Mouse (Mus musculus): ENCODE data around the gene Ndrg4.
"Not testable (repeated sequence)": the region's sequence is repeated elsewhere in the genome, so short reads cannot be mapped to it uniquely, and the experiment has no call there.

Gene Ndrg4

DNA sequence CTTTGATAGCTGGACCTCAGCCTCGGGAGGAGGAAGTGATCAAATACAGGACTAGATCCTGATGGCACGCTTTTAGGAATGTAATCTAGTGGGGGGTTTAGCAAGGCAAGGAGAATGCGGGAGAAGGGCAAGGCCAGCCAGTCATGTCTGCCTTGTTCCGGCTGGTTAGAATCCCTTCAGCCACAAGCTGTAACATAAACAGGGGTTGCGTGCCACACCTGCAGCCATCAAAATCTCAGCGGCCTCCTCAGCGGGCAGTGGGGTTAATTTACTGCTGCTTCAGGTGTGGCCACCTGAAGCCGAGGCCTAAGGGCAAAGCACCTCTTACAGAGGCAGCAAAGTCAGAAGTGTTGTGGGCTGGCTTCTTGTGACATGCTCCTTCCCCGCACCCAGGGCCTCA lies at the start of gene Ndrg4:
Gene Ndrg4, plus strand, starts transcription at position 350 of the 400 bp plus-strand sequence.
- DNase-seq, result no peak

DNA sequence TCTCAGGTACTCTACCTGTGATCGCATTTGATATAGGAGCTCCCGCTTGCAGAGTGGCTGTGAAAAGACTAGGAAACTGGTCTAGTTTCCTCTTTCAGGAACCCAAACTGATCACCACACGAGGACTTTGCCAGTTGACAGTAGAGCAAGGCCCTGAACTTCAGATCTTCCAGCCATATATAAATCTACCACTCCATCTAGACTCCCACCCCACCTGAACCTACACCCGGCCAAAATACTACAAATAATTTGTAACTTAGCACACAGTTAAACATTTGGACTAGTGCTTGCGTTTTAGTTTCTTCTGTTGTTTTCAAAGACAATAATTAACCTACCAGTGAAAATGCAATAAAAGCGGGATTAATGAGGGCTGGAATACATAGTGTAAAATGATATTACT lies 43.9 kb upstream of the Ndrg4 start:
- DNase-seq, result no peak

DNA sequence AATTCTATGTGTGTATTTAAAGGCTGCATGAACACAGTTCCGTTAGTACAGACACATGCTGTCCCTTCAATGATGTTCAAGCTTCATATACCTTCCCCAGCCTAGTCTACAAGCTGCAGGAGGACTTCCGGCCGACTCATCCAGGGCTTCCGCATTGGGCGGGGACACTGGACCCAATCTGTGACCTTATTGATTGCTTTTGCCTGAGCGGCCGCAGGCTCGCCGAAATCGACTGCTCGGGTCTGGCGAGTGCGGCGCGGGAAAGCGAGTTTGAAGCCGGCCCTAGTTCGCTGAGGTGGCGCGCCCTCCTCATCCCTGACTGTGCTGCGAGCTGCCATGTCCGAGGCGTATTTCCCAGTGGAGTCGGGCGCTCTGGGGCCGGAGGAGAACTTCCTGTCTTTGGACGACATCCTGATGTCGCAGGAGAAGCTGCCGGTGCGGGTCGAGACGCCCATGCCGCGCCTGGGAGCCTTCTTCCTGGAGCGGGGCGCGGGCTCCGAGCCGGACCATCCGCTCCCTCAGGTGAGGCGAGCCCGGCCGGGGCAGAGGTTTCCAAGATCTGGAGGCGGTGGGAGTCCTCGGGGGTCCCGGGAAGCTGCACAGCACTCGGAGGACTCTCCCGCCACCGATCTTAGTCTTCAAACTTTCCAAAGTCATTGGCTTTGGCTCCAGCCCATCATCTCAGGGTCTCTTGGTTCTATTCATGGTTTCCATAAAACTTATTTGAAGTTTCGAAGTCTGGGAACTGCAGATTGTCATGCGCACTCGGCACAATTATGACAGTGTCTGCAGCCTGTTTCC lies 43.3 kb upstream of the Ndrg4 start, which contains the start of gene Gins3:
Gene Gins3, plus strand, starts transcription at position 192 of the 801 bp plus-strand sequence.
- peak; percentile 86 for DNase-seq

DNA sequence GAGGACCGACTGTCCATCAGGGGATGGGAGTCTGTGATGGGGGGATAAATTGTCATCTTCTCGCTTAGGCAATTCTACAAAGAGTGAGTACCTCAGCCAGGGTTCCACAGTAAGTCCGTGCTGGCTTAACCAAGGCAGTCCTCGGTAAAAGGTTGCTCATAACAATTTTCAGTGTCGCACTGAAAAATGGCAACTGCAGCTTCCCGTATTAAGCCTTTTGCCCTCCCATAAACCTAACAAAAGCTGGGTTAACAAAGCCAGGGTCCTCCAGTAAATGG lies 42.8 kb upstream of the Ndrg4 start:
- no peak for DNase-seq

DNA sequence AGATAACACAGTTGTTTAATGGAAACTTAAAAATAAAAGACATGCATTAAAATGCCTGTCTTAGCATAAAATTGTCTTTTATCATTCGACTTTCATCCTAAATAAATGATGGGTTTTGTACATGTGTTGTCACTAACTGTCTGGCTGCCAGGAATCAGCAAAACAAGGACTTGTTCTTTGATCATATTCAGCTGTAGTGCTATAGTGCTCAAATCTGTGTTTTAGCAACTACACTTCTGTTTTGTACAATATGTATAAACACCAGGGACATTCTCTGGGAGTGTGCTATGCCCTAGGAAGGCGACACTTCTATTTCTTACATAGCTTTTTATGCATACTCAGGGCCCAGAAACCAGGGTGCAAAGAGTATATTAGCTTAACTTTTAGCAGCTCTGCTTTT lies 31.8 kb upstream of the Ndrg4 start:
- DNase-seq, result no peak

DNA sequence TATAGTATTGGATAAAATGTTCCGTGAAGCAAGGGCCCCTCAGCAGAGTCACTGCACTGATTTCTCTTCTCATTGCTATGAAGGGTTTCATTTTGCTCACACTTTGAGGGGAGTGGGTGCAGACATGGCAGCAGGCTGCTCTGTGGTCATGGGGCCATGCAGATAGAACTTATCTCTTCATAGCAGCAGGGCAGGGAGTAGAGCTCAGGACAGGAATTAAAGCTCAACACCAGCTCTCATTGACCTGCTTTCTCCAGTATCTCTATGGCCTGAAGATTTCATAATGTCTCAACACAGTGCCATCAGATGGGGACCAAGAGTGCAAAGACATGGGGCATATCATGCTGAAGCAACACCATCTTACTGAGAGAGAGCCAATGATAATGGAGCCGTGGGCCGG lies 28.5 kb upstream of the Ndrg4 start:
- DNase-seq, result no peak

DNA sequence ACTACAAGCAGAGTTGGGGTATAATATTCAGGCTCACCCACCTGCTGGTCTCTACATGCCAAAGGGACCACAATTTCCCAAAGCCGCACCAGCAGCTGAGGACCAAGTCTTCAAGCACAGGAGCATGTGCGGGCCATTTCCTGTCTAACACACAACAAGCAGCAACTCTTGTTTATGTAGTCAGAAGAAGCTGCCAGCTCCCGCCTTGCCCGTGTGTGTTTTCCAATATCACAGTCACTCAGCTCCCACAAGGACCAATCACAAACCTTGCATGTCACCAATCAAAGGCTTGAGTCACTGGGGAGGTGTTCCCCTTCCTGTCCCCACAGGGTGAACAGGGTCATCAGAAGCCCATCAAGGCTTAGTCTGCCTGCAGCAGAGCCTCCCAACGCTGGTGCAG lies 23.4 kb upstream of the Ndrg4 start:
- DNase-seq, result no peak

DNA sequence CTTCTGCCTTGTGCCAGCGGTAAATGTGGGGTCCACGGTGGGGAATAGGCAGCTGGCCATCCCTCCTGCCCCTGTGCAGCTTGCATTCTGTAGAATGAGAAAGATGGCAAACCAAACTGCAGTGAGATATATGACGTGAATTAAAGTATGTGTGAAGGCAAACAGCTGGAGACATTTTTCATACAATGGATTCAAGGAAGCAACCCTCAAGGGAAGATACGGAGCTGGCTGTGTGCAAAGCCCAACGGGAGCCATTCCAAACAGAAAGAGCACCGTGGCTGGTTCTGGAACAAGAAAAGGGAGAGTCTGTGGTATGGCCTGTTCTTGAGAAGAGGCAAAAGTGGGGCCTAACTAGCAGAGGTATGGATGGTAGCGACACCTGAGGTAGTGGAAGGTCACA lies 20.9 kb upstream of the Ndrg4 start:
- no peak for DNase-seq

DNA sequence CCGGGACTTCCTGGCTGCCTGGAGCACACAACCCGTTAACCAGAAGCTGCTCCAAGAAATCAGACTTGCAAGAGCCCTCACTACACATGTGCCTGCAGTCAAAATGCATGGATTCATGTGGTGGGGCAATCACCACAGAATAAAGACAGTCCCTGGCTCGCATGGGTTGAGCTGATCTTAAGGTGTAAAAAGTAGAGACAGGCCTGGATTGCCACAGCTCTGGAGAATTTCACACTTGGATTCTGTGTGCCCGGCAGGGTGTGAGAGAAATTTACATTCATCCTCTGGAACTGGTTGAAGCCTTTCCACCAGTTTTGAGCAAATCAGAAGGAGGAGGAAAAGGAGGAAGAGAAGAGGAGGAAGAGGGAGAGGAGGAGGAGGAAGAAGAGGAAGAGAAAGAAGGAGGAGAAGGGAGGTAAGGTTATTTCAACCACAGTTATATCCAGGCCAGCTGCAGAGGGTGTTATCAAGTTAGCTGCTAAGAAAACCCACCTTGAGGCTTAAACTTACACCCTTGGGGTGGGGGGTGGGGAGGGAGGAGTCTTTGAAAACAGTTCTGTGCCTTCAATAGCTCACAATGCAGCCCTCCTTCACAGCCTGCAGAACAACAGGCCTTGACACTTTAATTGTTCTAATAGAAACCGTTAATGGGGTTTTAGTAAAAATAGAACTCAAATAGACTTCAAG lies 20.3 kb upstream of the Ndrg4 start:
- DNase-seq, result no peak

DNA sequence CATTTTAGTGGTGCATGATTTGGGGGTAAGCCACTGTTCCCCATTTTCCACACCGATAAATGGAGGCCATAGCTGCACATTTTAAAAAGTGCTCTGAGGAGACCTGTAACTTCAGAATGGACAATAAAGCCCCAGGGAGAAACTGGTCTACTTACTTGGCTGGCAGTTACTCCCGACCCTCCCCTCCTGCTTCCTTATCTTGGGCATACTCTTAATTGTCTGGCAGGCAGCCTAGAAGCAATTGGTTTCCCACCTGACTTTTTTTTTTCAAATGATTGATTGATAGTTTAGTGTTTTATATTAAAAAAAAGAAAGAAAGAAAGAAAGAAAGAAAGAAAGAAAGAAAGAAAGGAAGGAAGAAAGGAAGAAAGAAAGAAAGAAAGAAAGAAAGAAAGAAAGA lies 19.3 kb upstream of the Ndrg4 start:
- DNase-seq, result no peak

DNA sequence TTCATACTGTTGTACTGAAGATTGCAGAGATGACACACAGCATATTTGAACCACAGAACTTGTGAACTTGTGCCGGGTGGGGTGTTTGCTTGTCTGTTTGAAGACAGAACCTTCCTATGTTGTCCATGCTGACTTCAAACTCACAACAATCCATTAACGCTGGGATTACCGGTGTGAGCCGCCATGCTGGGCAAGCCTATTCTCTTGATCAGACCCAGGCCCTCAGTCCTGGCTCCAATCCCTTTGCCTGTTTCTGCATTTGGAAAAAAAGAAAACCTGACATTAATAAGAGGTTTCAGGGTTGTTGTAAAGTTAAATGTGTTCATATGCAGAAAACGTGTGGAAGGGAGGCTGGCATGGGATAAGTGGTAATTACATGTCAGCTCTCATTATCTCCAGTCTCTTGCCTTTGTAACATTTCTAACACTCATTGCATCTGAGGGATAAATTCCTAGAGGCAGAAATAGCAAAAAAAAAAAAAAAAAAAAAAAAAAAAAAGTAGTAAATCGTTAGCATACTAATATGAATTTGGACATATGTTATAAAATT lies 16.4 kb upstream of the Ndrg4 start:
- no peak for DNase-seq

DNA sequence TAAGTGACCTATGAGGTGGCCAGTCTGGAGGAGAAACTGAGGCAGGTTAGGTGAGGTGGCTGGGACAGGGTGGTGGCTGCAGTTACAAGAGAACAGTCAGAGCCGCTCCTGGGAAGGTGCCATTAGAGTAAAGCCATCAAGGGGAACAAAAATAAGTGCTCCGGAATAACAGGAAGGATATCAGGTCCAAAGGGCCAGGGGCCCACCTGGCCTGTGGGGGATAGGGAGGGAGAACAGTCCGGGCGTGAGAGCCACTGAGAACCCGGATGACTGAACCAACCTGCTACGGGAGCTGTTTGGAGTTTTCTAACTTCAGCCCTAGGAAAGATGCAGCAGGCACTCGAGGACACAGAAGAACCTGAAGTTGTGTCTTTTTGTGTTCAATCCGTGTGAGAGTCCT lies 15.7 kb upstream of the Ndrg4 start:
- no peak for DNase-seq

DNA sequence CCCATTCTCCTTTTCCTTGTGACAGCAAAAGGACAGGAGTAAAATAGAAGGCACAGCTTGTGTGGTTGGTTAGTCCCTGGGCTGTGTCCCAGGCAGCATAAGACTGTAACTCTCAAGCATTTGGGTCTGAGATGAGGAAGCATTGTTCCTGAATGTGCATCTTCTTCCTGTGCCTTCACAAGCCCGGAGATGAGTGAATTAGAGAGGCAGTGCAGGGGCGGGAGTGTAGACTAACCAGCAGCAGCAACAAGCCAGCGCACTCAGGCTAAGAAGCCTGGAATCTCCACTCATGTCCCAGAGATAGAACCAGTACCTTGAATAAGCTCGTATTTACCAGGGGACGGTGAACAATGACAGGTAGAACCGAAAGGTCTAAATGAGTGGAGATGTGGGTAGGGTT lies 15.2 kb upstream of the Ndrg4 start:
- no peak for DNase-seq

DNA sequence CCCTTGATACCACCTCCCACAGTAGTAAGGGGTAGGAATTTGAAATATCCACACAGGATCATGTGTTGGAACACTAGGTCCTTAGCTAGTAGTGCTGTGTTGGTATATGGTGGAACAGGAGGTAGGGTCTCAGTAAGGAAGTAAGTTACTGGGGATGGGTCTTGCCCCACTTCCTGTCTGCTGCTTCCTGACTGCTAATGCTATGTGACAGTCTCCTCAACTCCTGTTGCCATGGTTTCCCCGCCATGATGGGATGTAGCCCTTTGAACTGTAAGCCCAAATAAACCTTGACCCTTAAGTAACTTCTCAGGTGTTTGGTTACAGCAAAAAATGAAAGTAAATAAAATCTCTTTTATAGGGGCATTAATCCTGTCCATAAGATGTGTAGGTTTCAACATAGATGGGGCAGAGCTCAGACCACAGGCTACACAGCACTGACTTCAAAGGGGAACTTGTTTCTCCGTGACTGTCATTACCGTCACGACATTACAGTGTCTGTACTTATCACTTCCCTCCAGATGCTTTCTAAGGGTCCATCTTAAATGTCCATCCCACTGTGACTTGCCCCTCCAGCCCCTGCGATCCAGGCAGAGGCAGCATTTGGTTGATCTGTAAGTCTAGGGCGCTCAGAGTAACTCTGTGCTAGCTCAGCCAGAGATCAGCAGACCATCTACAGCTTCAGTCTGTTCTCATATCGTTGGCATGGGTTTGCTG lies 13.7 kb upstream of the Ndrg4 start:
- DNase-seq, result no peak

DNA sequence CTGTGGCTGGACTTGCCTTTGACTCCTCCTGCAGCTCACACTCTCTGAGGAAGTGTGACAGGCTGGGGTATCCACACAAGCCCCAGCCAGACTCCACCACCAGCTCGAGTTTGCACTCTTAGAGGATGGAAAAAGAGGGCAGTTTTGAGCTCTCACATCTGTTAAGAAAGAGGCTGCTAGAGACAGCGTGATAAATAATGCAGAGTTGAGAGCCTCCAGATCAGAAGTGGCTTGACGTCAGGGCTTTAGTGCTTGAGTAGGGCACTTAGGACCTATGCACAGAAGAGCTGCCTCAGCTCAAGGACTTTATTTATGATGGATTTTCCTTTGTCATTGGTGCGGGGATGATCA lies 13.2 kb upstream of the Ndrg4 start:
- no peak for DNase-seq

DNA sequence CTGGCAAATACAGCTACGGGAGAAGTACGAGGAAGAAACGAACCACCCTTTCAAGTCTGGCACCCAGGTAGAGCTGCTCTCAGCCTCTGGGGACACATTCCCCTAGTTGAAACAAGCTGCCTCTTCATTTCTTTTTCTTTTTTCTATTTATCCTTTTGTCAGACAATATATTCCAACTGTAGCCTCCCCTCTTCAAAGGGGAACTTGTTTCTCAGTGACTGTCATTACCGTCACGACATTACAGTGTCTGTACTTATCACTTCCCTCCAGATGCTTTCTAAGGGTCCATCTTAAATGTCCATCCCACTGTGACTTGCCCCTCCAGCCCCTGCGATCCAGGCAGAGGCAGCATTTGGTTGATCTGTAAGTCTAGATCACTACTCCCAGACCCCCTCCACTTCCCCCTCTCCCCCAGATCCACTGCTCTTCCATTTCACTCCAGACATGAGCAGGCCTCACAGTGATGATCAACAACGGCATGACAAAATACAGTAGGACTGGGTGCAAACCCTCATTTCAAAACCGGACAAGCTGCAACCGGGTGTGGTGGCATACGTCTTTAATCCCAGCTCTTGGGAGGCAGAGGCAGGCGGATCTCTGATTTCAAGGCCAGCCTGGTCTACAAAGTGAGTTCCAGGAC lies 10.8 kb upstream of the Ndrg4 start:
- DNase-seq, result not testable (repeated sequence)

DNA sequence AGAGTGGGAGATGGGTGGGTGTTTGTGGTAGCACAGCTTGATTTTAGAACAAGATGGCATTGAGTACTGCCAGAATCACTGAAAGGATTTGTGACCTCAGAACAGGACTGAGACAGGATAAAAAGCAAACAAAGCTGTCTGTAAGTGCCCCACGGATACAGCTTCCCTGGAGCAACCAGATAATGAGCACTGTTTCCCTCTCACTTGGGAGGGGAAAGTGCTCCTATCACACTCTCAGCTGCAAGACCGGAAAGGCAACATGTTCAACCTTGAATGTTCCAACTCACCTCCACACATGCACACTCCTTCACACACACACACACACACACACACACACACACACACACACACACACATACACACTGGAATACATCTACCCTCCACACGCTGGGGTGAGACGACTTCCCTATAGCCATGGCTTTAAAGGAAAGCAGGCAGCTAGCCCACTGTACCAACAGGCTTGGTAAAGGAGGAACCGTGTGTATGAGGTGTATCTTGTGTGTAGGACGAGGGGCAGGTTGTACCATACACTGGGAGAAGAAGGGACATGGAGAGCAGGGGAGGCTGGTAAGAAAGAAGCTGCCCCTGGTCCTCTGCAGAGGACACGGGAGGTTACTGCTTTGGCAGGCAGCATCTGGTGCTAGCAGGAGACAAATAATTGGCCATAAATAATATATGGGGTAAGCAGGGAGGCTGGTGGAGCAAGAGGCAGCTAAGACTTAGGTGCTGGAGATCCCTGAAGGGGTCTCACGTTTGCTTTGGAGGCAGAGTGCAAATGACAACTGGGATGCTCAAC lies 8.4 kb upstream of the Ndrg4 start:
- DNase-seq, result no peak

DNA sequence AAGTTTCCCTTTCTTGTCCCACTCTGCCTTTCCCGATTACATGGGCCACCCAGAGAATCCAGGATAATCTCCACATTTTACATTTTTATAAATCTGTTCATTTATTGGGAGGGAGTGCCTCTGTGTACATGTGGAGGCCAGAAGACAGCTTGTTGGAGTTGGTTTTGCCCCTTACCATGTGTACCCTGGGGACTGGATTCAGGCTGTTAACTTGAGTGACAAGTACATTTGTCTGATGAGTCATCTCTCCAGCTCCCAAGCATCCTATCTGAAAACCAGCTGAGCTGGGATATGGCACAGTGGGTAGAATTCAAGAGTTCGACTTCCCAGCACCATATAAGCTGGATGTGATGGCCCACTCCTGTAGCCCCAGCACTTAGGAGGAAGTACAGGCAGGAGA lies 6.8 kb upstream of the Ndrg4 start:
- DNase-seq, result no peak

DNA sequence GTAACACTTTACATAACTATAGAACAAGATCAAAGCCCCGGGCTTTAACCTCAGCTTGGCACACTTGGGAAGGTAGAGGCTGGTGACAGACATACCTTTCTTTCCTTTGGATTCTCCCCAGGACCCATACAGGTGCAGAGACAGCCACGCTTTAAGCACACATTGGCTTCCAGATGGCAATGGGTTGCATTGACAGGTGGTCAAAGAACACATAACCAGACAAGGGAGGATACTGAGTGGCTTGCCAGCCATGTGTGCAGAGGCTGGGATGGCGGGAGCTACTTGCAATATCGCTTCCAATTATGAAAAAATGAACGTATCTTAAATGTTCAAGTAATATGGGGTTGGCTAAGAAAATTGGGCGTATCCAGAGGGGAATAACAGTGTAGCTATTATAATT lies 4.9 kb upstream of the Ndrg4 start:
- DNase-seq, result no peak

DNA sequence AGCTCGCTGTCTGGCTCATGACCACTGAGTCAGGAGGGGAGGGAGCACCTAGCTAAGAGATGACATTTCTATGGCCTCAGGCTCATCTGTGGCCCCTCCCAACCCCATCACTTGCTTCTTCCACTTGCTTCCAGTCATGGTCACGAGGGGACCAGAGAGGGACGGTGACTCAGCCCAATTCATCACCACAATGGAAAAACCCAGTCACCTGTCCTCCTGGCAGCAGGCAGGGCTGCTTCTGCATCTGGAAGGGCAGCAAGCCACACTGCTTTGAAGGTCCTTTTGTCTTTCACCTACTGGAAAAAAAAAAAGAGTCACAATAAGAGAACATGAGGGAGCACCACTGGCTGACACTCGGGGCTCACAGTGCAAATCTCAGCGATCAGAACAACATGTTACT lies 4.0 kb upstream of the Ndrg4 start:
- DNase-seq, result no peak

DNA sequence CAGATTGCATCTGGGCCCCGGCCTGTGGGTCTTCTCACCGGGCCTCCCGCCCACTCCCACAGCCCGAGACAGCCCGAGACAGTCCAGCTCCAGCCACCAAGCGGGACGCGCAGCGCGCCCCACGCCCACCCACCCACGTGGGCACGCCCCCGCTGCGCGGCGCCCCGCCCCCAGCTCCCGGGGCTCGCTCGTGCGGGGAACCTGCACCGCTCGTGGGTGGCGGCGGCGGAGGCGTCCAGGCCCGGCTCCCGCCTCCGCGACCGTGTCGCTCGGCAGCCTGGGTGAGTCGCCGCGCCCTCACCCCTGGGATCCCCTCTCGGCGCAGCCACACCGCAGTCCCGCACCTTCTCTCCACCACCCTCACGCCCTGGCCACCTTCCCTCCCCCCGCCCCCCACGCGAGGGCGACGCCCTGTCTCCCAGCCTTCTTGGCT lies 827 bp downstream of the Ndrg4 start:
- peak; percentile 41 for DNase-seq

DNA sequence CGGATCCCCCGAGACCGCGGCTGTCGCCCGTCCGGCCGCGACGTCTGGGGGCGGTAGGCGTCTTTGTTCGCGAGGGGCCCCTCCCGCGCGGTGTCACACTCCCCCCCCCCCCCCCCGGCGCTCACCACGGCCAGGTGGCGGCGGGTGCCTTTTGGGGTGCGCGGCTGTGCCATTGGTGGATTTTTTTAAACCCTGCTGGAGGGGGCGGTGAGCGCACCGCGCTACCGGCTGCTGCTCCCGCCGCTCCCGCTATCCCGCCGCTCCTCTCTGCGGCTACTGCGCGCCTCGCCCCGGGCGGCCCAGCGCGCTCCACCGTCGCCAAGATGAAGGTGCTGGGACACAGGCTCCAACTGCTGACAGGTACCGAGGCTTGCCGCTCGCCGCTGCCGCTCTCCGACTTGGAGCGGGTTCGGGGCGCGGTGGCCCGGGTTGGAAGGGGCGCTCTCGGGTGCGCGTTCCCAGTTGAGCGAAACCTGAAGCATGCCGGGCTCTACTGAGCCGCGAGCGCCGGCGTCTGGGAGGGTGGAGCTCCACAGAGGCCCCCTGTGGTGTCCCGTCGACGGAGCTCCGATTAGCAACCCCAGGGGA lies 1.3 kb downstream of the Ndrg4 start:
- peak; percentile 79 for DNase-seq
